Mouse (Mus musculus): ENCODE results near the gene Ifit1bl1.
A peak's percentile ranks its signal among the peaks of the same experiment; 100 is the strongest.
"Not testable (repeated sequence)": the region's sequence is repeated elsewhere in the genome, so short reads cannot be mapped to it uniquely, and the experiment has no call there.

The Ifit1bl1 gene

DNA sequence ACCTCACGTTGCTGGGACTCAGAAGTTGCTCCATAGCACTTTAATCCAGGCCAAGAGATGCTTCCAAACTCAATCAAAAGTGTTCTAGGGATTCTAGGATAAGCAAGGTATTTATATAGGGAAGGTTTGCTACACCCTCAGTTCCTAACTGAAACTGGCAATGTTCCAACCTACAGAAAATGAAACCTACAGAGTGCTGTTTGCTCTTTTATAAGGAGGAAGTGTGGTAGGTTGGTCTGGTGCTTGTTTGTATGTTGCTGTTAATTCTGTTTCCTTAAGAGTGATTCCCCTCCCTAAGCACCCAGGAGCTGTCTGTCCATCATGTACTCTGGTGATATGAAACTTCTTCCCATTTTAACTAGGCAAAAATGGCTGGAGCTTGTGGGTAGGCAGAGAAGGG, at the start of gene Ifit1bl1:
Gene Ifit1bl1 (minus strand): TSS at position 69 of the 400 bp plus-strand sequence.
- DNase-seq: not testable (repeated sequence)

DNA sequence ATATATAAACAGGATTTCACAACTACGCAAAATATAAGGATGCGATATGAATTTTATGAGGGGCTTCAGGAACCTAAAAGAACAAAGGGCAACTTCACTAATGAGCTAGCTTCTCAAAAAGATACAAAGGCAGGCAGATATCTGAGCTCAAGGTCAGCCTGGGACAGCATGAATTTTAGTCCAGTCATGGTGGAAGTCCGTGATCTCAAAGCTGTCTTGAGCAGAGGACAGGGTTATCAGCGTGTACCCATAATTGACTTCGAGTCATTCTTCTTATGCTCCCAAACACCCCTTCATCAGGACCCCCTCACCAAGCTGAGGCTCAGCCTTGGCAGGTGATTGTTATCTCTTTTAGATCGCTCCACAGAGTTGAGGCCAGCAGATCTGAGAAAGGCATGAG, 49.2 kb upstream of the Ifit1bl1 start:
- no peak for DNase-seq

DNA sequence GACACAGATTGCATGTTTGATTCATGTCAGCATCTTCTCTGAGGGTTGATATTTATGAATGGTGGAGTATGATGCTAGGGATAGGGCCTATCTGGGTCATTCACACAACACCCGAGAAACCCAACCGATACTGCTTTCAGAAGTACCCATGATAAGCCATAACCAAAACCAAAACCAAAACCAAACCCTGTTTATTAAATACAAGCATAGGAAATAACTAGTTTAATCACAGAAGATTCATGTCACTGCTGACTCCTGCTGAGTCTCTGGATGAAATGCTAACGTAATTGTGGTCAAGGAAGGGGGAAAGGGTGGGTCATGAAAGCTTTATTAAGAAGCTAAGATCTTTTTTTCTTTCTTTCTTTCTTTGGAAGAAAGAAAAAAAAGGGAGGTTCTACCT, 48.5 kb upstream of the Ifit1bl1 start:
- no peak for DNase-seq

DNA sequence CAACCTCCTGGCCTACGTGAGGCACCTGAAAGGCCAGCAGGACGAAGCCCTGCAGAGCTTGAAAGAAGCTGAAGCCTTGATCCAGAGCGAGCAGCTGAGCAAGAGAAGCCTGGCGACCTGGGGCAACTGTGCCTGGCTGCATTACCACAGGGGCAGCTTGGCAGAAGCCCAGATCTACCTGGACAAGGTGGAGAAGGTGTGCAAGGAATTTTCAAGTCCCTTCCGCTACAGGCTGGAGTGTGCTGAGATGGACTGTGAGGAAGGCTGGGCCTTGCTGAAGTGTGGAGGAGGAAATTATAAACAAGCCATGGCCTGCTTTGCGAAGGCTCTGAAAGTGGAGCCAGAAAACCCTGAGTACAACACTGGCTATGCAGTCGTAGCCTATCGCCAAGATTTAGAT, 45.9 kb upstream of the Ifit1bl1 start:
- not testable (repeated sequence) for DNase-seq

DNA sequence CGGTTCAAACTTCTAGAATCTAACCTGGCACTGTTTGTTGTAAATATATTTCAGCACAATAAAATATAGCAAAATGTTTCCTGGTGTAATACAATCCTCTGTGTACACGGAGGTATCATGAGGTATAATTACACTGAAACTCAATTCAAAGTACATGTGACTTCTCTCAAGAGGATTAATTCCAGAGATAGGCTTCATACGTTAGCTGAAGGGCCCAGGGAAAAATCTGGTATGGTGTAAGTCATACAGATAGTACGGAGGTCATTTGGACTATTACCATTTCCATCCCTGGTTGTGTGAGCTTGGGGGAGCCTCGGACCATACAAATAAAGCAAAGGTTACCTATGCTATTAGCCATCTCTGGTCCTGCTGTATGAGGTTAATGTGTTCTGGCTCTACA, 40.9 kb upstream of the Ifit1bl1 start:
- DNase-seq: no peak

DNA sequence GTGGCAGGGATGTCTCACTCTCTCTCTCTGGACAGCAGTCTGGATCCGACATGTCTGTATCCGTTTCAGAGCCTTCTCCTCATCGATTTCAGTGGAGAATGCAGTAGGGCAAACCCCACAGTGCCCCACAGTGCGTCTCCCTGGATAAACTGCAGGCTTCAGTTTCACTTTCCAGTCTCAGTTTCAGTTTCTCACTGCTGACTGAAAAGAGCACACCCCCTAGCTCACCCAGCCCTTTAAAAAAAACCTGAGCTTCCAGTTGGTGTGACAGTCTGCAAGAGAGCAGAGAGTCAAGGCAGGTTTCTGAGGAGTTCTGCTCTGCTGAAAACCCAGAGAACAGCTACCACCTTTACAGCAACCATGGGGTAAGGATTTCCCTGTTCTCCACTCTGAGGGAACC, 38.9 kb upstream of the Ifit1bl1 start, which contains the start of the genes Ifit1bl2 and Ifit1:
Gene Ifit1bl2 (minus strand): TSS at position 121 of the 400 bp plus-strand sequence.
Gene Ifit1 (plus strand): TSS at position 249 of the 400 bp plus-strand sequence.
- no peak for DNase-seq

DNA sequence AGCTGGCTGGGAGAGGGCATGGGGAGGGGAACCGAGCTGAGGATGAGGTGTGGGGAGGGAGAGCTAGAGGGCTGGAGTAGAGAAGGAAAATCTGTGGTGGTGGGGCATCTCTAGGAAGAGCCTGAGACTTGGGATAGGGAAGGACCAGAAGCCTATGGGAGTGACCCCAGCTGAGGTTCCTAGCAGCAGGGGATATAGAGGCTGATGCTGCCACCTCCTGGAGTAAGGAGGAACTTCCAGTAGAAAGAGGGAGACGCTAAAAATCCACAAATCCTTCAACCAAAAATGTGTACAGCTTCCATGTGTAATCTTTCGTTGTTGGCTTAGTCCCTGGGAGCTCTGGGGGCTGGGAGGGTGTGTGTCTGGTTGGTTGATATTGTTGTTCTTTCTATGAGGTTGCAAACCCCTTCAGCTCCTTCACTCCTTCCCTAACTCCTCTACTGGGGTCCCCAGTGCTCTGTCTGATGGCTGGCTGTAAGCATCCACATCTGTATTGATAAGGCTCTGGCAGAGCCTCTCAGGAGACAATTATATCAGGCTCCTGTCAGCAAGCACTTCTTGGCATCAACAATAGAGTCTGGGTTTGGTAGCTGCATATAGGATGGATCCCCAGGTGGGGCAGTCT, 35.3 kb upstream of the Ifit1bl1 start:
- DNase-seq: peak in 1 of 2 experiments; percentile 17

DNA sequence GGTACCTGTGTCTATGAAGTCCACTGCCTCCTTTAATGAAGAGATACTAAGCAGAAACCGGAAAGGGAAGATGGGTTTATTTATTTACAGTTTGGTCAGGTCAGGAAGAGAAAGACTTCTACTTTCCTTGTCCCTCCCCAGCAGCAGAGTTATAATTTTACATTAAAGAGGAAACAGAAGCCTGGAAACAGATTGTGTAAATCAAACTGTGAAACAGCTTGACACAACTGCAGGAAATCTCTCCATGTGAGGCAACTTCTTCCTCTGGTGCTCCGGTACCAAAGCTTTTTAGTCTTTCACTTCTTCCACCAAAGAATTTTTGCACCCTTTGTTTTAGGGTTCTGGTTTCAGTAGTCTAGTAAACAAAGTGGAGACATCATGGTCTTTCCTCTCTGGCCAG, 31.7 kb upstream of the Ifit1bl1 start:
- DNase-seq: no peak

DNA sequence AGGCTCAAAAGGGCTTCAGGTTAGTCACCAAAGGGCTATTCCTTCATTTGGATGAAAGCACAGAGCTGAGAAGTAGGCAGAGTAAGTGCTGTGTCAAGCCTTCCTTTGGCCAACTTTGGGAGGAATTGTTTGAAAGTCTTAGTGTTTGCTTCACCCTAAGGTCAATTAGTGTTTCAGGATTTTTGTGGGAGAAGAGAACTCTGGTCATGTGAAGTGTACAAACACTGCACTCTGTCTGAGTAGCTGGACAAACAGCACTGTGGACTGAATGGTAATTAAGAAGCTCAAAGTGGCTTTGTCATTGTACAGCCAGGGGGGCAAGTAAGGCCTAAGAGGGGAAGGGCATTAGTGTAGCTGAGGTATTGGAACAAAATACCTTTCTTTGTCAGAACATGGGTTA, 29.7 kb upstream of the Ifit1bl1 start:
- no peak for DNase-seq

DNA sequence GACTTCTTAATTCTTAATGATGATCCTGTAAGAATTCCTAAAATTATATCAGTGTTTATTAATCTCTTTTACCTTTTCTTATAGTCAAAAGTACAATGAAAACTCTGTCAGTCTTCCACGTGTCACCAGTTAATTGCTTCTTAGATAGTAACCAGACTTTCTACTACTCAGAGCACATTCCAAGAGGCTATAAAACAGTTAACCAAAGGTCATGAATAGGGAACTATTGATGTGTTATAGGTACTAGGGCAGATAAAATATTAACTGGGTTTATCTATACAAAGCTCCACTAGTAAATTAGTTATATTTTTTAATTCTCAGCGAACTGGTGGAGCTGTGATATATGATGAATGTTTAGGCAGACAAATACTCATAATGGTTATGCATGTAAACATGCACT, 25.7 kb upstream of the Ifit1bl1 start:
- DNase-seq: no peak

DNA sequence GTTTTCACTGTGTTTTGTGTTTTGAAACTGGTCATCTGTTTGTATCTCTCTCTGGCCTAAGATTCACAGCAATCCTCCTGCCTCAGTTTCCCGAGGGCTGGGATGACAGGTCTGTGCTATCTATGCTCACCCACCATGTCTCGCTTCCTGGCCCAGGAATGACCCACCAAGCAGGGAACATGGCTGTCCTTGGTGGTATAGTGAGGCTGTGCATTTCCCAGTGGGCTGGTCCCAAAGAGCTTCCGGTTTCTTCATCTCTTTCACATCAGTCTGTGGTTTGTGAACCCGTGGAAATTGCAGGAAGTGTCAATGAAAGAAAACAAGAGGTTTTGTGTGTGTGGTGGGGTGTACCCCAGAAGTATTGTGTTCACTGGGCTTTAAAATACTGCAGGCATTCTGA, 22.9 kb upstream of the Ifit1bl1 start:
- DNase-seq: no peak

DNA sequence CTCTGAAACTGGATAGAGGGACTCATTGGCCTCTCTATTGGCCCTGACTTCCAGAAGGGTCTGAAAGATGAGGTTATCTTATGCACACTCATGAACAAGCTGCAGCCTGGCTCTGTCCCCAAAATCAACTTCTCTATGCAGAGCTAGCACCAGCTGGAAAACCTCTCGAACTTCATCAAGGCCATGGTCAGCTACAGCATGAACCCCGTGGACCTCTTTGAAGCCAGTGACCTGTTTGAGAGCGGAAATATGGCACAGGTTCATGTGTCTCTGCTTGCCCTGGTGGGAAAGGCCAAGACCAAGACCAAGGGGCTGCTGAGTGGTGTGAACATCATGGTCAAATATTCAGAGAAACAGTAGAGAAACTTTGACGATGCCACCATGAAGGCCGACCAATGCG, 22.0 kb upstream of the Ifit1bl1 start:
- DNase-seq: no peak

DNA sequence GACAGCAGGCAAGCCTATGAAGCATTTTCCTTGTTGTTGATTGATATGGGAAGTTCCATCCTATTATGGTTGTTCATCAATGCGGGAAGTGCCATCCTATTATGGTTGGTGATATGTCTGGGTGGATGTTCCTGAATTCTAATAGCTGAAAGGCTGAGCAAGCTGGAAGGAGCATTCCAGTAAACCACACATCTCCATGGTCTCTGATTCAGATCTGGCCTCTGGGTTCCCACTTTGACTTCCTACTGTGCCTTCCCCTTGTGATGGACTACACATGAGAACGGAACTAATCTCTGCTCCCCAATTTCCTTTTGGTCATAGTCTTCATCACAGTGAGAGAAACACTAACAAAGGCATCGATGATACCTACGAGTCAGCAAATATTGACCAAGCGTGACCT, 19.1 kb upstream of the Ifit1bl1 start:
- no peak for DNase-seq

DNA sequence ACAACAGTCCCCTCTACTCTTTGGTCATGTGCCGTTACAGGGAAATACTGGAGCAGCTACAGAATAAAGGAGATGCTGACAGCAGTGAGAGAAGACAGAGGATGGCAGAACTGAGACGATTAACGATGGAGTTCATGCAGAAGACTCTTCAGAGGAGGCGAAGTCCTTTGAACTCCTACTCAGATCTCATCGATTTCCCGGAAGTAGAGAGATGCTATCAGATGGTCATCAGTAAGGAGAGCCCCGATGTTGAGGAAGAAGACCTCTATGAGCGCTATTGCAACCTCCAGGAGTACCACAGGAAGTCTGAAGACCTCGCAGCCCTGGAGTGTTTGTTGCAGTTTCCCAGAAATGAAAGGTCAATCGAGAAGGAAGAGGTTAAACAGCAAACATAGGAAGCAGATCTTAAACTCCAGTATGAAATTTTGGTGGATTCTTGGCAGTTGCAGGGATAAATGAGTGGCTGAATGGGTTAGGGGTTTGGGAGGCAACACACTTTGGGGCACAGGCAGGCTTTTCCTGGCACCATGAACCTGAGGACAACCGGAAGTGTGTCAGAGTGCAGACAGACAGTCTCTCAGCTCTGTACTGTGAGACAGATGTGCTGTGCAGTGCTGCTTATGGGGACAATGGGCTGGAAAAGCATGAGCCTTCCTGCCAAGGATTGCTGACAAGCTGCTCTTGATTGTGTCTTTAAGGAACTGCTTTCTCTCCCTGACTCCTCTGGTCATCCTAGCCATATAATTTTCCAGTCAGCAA, 10.7 kb upstream of the Ifit1bl1 start:
- DNase-seq: not testable (repeated sequence)

DNA sequence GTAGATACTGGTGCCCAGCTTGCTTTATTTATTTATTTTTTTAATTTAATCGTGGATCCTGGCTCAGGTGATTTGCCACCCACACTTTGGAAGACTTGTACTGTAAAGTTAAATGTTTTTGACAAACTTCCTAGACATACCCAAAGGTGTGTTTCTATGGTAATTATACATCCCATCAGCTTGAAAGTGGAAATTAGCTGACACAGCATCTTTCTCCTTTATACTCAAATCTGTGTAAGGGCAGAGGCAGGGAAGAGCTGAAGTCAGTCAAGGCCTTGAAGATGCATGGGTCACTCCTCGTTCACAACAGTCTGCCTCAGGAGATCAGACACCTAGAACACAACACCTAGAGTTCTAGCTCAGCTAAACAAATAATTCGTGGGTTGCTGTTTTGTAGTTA, 8.4 kb upstream of the Ifit1bl1 start:
- DNase-seq: not testable (repeated sequence)

DNA sequence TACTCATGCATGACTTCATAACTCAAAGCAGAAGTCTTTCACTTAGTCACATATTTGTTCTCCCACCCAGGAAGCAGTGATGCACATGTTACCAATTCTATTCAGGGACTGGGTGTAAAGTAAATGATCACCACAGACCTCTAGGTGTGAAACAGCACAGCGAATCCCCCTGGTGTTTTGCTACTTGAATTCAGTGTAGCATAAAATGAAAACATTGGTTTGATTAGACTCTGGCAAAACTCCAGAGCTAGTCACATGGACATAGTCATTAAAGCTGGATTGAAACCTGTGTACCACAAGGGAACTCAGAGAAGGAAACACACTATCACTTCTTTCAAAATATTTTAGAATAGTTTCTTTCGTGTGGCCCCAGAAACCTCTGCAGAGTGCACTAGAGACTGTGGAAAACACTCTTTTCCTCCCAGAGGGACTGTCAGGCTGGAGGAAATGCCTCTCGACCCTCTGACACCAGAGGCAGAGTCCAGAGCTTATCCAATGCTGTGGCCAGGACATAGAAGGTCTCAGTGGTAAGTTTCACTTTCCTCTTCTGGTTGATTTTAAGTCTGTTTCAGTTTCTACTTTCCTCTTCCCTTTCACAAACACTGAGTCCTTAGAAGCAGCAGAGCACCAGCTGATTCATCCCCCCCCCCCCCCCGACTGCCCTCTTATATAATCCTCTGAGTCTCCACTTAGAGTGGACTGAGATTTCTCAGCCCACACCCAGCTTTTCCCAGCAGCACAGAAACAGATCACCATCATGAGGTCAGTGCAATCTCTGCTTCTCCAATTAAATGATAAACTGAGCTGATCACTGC, 5.7 kb upstream of the Ifit1bl1 start, which contains the start of gene Ifit3b:
Gene Ifit3b (plus strand): TSS at position 734 of the 815 bp plus-strand sequence.
- DNase-seq: not testable (repeated sequence)

DNA sequence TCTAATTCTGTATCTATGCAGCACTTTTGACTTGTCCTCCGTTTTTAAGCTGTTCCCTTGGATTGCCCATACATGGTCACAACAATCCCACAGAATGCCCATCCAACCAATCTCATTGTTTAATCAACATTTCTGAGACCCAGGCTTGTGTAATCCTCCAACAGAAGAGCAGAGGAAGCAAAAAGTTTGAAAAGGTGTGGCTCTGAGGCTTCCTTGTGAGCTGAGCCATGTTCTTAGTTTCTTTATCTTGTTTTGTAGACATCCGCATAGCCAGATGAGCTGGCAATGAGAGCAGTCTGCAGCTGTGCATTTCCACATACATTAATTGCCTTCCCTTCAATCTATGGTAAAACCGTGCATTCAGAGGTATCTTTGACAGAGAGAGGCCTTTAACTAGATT, 3.7 kb upstream of the Ifit1bl1 start:
- no peak for DNase-seq

DNA sequence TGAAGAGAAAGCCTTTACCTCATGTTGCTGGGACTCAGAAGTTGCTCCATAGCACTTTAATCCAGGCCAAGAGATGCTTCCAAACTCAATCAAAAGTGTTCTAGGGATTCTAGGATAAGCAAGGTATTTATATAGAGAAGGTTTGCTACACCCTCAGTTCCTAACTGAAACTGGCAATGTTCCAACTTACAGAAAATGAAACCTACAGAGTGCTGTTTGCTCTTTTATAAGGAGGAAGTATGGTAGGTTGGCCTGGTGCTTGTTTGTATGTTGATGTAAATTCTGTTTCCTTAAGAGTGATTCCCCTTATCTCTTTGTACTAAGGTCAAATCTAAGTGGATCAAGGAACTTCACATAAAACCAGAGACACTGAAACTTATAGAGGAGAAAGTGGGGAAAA, 2.5 kb downstream of the Ifit1bl1 start:
- not testable (repeated sequence) for DNase-seq

DNA sequence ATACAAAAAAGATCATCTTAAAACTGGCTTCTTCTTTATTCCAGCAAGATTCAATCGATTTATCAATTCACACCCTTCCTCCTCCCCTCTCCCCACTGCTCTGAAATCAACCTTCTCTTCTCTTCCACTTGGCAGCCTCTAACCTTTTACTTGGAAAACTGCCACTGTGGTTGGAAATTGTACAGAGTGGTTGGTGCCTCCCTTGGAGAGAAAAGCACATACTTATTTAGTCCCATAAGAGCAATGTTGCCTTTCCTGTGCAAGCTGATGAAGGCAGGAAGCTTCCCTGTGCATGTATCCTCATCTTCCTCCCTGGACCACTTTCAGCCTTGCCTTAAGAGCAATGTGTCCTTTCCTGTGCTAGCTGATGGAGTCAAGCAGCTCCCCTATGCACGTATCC, 3.4 kb downstream of the Ifit1bl1 start:
- peak; percentile 33 to 59 for DNase-seq

DNA sequence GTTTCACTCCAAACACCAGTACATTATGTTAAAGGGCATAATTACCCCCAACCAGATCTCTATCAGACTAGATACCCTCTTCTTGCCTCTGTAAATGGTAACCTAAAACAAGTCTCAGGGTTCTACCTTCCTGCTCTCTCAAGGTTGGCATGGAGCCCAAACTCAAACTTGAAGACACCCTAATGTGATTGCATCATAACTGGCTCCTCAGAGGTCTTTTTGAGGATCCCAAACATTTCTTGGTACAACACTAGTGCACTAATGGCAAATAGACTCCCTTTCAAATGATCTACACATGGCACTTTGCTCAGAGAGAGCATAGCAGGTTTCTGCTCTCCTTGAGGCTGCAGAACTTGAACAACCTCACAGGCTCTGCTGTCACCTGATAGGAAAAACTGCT, 4.9 kb downstream of the Ifit1bl1 start:
- no peak for DNase-seq

DNA sequence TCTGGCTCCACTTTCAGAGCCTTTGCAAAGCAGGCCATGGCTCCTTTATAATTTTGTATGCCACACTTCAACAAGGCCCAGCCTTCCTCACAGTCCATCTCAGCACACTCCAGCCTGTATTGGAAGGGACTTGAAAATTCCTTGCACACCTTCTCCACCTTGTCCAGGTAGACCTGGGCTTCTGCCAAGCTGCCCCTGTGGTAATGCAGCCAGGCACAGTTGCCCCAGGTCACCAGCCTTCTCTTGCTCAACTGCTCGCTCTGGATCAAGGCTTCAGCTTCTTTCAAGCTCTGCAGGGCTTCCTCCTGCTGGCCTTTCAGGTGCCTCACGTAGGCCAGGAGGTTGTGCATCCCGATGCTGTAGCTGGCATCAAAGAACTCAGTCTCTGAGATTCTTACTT, 7.2 kb downstream of the Ifit1bl1 start:
- DNase-seq: not testable (repeated sequence)

DNA sequence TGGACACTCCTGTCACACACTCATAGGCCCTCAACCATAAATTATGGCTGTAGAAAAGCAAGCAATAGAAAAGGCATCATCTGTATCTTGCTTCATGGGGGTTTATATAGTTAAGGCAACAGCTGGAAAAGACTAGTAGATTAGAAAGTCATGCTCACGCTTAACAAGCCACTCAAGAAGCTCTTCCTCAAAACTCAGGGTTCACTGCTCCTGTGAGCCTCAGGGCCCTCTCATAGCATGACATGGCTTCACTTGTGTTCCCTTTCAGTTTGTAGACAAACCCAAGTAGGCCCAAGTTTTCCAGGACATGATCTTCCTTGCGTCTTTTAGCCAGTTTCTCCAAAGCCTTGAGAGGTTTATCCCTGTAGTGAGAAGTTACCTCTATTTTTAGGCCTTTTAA, 8.3 kb downstream of the Ifit1bl1 start:
- DNase-seq: no peak

DNA sequence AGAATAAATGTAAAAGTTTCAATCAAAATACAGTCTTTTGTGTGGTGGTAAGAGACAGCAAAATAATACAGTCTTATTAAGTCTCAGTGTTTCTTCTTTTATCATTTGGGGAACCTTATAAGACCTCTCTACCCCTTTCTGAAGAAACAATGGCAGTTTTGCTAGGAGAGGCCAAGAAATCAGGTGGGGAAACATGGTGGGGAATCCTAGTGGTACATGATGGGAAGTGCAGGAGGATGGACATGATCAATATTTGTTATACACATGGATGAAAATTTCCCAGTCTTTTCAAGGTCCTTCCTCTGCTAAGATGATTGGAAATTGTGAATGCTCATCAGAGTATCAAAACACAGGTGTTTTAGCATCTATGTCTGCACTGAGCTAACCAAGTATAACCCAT, 12.8 kb downstream of the Ifit1bl1 start:
- no peak for DNase-seq
